Comparison of ENCODE assay signal across 7 mouse cellular contexts in genomic region chr11:57548618-57549550, GRCm38 (mm10). TPM values are rescaled to one million over a fixed set of nuclear protein-coding genes. Genes with fewer than 3 reads are reported as not detected.
DNase-seq lines count a peak whose midpoint lies in the region; ATAC-seq lines count a peak whose summit lies in the region.

No protein-coding gene starts in this region.

- no peaks in the 10 kb centered on the region for H3K36me3 ChIP-seq in embryonic facial prominence, embryonic 10.5 days (replicated peaks)
- no peaks in the 10 kb centered on the region for H3K36me3 ChIP-seq in midbrain, embryonic 14.5 days (ENCODE audit: control insufficient read depth, insufficient read depth, low read length)

- H3K4me3 ChIP-seq in embryonic facial prominence, embryonic 10.5 days = peak overlapping the region; percentile 25
- H3K4me3 ChIP-seq in midbrain, embryonic 14.5 days (replicated peaks; ENCODE audit: low read depth, low read length) = no peak overlapping the region

- ATAC-seq in midbrain, embryonic 14.5 days (ENCODE audit: low FRiP score, low TSS enrichment) = peak; percentile 72

- H3K9ac ChIP-seq in midbrain, embryonic 14.5 days (replicated peaks; ENCODE audit: low read length) = no peak overlapping the region

- H3K27ac ChIP-seq in embryonic facial prominence, embryonic 10.5 days (replicated peaks) = peak overlapping the region; percentile 65
- H3K27ac ChIP-seq in midbrain, embryonic 14.5 days (replicated peaks; ENCODE audit: low read depth, low read length) = peak overlapping the region; percentile 55

- H3K4me1 ChIP-seq in embryonic facial prominence, embryonic 10.5 days = peaks cover 49% of the 10 kb centered on the region
- H3K4me1 ChIP-seq in midbrain, embryonic 14.5 days (ENCODE audit: control insufficient read depth, insufficient read depth, low read length) = peaks cover 27% of the 10 kb centered on the region

- peak overlapping the region; percentile 41 for H3K4me2 ChIP-seq in midbrain, embryonic 14.5 days (ENCODE audit: low read length)

- DNase-seq in adrenal gland, adult 8-10 months = peak; percentile 45
- DNase-seq in embryonic facial prominence, embryonic 10.5 days (ENCODE audit: low spot score) = peak; percentile 93
- DNase-seq in heart, adult 11 months = peak; percentile 94
- DNase-seq in kidney, adult 11 months = peak; percentile 48
- peak; percentile 87 for DNase-seq in left cerebral cortex, postnatal 4 days
- peak; percentile 94 for DNase-seq in midbrain, embryonic 14.5 days
- peak; percentile 72 for DNase-seq in spleen, adult 12 weeks (ENCODE audit: low spot score)

- intact Hi-C loops in left cerebral cortex, postnatal 4 days (cut with DNase I) = loop anchor here (2.0 kb wide), 1 partner anchor 230 kb away; no protein-coding TSS in a partner anchor

- H3K9me3 ChIP-seq in embryonic facial prominence, embryonic 10.5 days = no peaks in the 10 kb centered on the region
- no peaks in the 10 kb centered on the region for H3K9me3 ChIP-seq in midbrain, embryonic 14.5 days (ENCODE audit: control insufficient read depth, low read length)

- 32% methylated on average over 18 of the region's 18 CpGs for WGBS in embryonic facial prominence, embryonic 10.5 days
- WGBS in midbrain, embryonic 14.5 days = 23% methylated on average over 18 of the region's 18 CpGs

- H3K27me3 ChIP-seq in embryonic facial prominence, embryonic 10.5 days (replicated peaks; ENCODE audit: low read depth, poor library complexity, severe bottlenecking) = peaks cover 27% of the 10 kb centered on the region
- no peaks in the 10 kb centered on the region for H3K27me3 ChIP-seq in midbrain, embryonic 14.5 days (ENCODE audit: control insufficient read depth, insufficient read depth, low read length)

RNA-seq across cellular contexts. Expression of gene Mfap3, which starts 30.4 kb away (rescaled TPM):
- 10 to 100 TPM; 20.8 to 33.3 (median 29.6) TPM for total RNA-seq in adrenal gland, adult 8-10 months (2022)
- 49.0 and 50.7 TPM in 2 replicates for polyA plus RNA-seq in embryonic facial prominence, embryonic 10.5 days (2016; fragmentation: Nextera tagmentation; extraction: Ambion mirVana)
- 10 to 100 TPM; 41.1 to 44.3 TPM for total RNA-seq in left cerebral cortex, postnatal 4 days (2021)
- polyA plus RNA-seq in midbrain, embryonic 14.5 days (2014; fragmentation: Nextera tagmentation; extraction: Ambion mirVana) = 53.4 and 68.1 TPM in 2 replicates

RNA-seq across cellular contexts. Expression of gene Fam114a2, which starts 30.5 kb away (rescaled TPM):
- total RNA-seq in adrenal gland, adult 8-10 months (2022) = 10 to 100 TPM; 64.6 to 83.3 (median 76.3) TPM
- 68.0 and 73.6 TPM in 2 replicates for polyA plus RNA-seq in embryonic facial prominence, embryonic 10.5 days (2016; fragmentation: Nextera tagmentation; extraction: Ambion mirVana)
- 10 to 100 TPM; 38.7 to 38.9 TPM for total RNA-seq in left cerebral cortex, postnatal 4 days (2021)
- 62.4 and 70.0 TPM in 2 replicates for polyA plus RNA-seq in midbrain, embryonic 14.5 days (2014; fragmentation: Nextera tagmentation; extraction: Ambion mirVana)
